Mouse (Mus musculus): ENCODE data around the gene Ebf4.

The Ebf4 gene

GRCm38 (mm10) chr2:130295331-130296133 lies 563 bp downstream of the Ebf4 start:
- 1% methylated on average over 73 of the region's 99 CpGs for WGBS

GRCm38 (mm10) chr2:130296134-130296745 lies 1.3 kb downstream of the Ebf4 start:
- WGBS: 8% methylated on average over 20 of the region's 20 CpGs

GRCm38 (mm10) chr2:130297580-130297979 lies 2.6 kb downstream of the Ebf4 start:
- 79% methylated on average over 9 of the region's 9 CpGs for WGBS

- 70% methylated on average over 4 of the region's 4 CpGs for WGBS
Measured at GRCm38 (mm10) chr2:130303014-130303413, 8.0 kb downstream of the Ebf4 start.

- 92% methylated on average over 1 of the region's 1 CpGs for WGBS
Measured at GRCm38 (mm10) chr2:130327057-130327456, 32.1 kb downstream of the Ebf4 start.

- WGBS: 84% methylated on average over 2 of the region's 2 CpGs
Measured at GRCm38 (mm10) chr2:130329502-130329901, 34.5 kb downstream of the Ebf4 start.

- 89% methylated on average over 6 of the region's 6 CpGs for WGBS
Measured at GRCm38 (mm10) chr2:130335112-130335511, 40.1 kb downstream of the Ebf4 start.

- WGBS: 87% methylated on average over 8 of the region's 8 CpGs
Measured at GRCm38 (mm10) chr2:130340464-130341219, 45.7 kb downstream of the Ebf4 start.

GRCm38 (mm10) chr2:130341220-130341580 lies 46.2 kb downstream of the Ebf4 start:
- 95% methylated on average over 7 of the region's 7 CpGs for WGBS

GRCm38 (mm10) chr2:130350376-130350775 lies 55.4 kb downstream of the Ebf4 start:
- 82% methylated on average over 3 of the region's 3 CpGs for WGBS

- WGBS: 36% methylated on average over 5 of the region's 5 CpGs
Measured at GRCm38 (mm10) chr2:130351758-130352339, 56.9 kb downstream of the Ebf4 start.

- 90% methylated on average over 8 of the region's 8 CpGs for WGBS
Measured at GRCm38 (mm10) chr2:130353411-130353810, 58.4 kb downstream of the Ebf4 start.

GRCm38 (mm10) chr2:130353889-130354288 lies 58.9 kb downstream of the Ebf4 start:
- 61% methylated on average over 3 of the region's 3 CpGs for whole genome bisulfite sequencing

GRCm38 (mm10) chr2:130357551-130357950 lies 62.6 kb downstream of the Ebf4 start:
- WGBS: 75% methylated on average over 5 of the region's 5 CpGs

GRCm38 (mm10) chr2:130358852-130359251 lies 63.9 kb downstream of the Ebf4 start:
- WGBS: 27% methylated on average over 5 of the region's 5 CpGs

GRCm38 (mm10) chr2:130362511-130363026 lies 67.6 kb downstream of the Ebf4 start:
- 17% methylated on average over 14 of the region's 14 CpGs for WGBS

GRCm38 (mm10) chr2:130365211-130366094 lies 70.5 kb downstream of the Ebf4 start:
- WGBS: 35% methylated on average over 30 of the region's 30 CpGs

GRCm38 (mm10) chr2:130367386-130367785 lies 72.4 kb downstream of the Ebf4 start:
- 78% methylated on average over 4 of the region's 4 CpGs for WGBS

- 56% methylated on average over 1 of the region's 1 CpGs for WGBS
Measured at GRCm38 (mm10) chr2:130373026-130373425, 78.1 kb downstream of the Ebf4 start.

- 62% methylated on average over 4 of the region's 4 CpGs for WGBS
Measured at GRCm38 (mm10) chr2:130374951-130375350, 80.0 kb downstream of the Ebf4 start.

- 53% methylated on average over 3 of the region's 3 CpGs for WGBS
Measured at GRCm38 (mm10) chr2:130383205-130383604, 88.2 kb downstream of the Ebf4 start.

All from cerebral cortex, adult 2 months (tissue).